8 mouse cellular contexts compared by ENCODE assay signal in the genomic region with DNA sequence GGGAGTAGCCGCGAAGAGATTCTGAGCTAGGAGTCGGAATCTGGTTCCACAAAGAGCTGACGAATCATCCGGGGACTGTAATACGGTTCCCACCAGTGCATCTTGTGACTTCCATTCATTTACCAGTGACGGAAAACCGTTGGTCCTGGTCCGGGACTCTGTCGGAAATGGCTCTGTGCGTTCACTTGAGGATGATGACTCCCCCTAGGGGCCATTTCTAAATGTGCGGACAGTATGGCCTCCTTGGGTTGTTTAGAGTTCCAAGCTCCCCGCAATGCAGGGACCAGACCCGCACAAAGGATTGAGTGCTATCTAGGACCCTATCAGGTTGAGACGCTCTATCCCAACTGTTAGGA. TPM values are rescaled to one million over a fixed set of nuclear protein-coding genes. Genes with fewer than 3 reads are reported as not detected.
A peak's percentile ranks its signal among the peaks of the same experiment; 100 is the strongest.
DNase-seq lines count a peak whose midpoint lies in the region; ATAC-seq lines count a peak whose summit lies in the region.

Gene Arl2, minus strand, starts transcription at position 155 of the 356 bp plus-strand sequence.

- H3K9me3 ChIP-seq in hindbrain, embryonic 13.5 days: no peaks in the 10 kb centered on the region

- peak within 1 kb of the TSS; percentile 90 for H3K9ac ChIP-seq in hindbrain, embryonic 13.5 days

- DNase-seq in T-cell, adult 2 months (ENCODE audit: low spot score): peak; percentile 81
- peak; percentile 88 for DNase-seq in cerebellum, adult 9-11 months
- peak; percentile 76 to 80 for DNase-seq in frontal cortex, postnatal 10 days (ENCODE audit: low spot score in 2 of 2)
- peak; percentile 83 to 92 for DNase-seq in layer of hippocampus, postnatal 14 days (ENCODE audit: low spot score in 2 of 2)
- DNase-seq in lung, postnatal 14 days: peak; percentile 83
- peak; percentile 95 for DNase-seq in retina, postnatal 1 day
- peak; percentile 79 for DNase-seq in thymus, postnatal 4 days

- peak within 1 kb of the TSS; percentile 61 for H3K4me3 ChIP-seq in hindbrain, embryonic 13.5 days

- ATAC-seq in hindbrain, embryonic 13.5 days (ENCODE audit: low FRiP score): peak; percentile 81

- H3K36me3 ChIP-seq in hindbrain, embryonic 13.5 days: peaks cover 20% of the 10 kb centered on the region

- H3K27me3 ChIP-seq in hindbrain, embryonic 13.5 days: no peaks in the 10 kb centered on the region

- H3K4me1 ChIP-seq in hindbrain, embryonic 13.5 days (replicated peaks): peaks cover 24% of the 10 kb centered on the region

- H3K4me2 ChIP-seq in hindbrain, embryonic 13.5 days: peak within 1 kb of the TSS; percentile 75

- WGBS in hindbrain, embryonic 13.5 days: under 1% methylated on average over 15 of the region's 15 CpGs

- peak within 1 kb of the TSS; percentile 99 for H3K27ac ChIP-seq in hindbrain, embryonic 13.5 days

RNA-seq across cellular contexts. Expression of gene Arl2, which starts in this region (rescaled TPM):
- 128 and 133 TPM in 2 replicates for polyA plus RNA-seq in hindbrain, embryonic 13.5 days (2015; fragmentation: Nextera tagmentation; extraction: Ambion mirVana)
- total RNA-seq in layer of hippocampus, postnatal 14 days (2021): 10 to 100 TPM; 63.2 to 65.9 TPM

Comparison
In these comparisons a context has a peak if more than half of its experiments do, and no peak if none do; other contexts are left out.
1. Peak in every context shown above with its lines: DNase-seq, ATAC-seq, H3K4me3 ChIP-seq and H3K27ac ChIP-seq.